Mouse (Mus musculus) spleen, adult 2 months (tissue): ENCODE data around the gene Sphk2.

Source experiments
- CTCF ChIP-seq: fragments of 200-500 bp; IDR thresholded peaks from 2 replicates; pipeline ENCODE4 v1.5.1; 2011; ENCODE audit warnings: mild to moderate bottlenecking, inconsistent platforms; ENCODE audit not compliant: insufficient read depth, insufficient read length, insufficient replicate concordance; ENCODE audit errors: extremely low read depth
- POLR2A ChIP-seq: fragments of 200-500 bp; IDR thresholded peaks from 2 replicates; pipeline ENCODE4 v1.6.1; 2011; ENCODE audit warnings: low read depth, low read length, inconsistent platforms

DNA sequence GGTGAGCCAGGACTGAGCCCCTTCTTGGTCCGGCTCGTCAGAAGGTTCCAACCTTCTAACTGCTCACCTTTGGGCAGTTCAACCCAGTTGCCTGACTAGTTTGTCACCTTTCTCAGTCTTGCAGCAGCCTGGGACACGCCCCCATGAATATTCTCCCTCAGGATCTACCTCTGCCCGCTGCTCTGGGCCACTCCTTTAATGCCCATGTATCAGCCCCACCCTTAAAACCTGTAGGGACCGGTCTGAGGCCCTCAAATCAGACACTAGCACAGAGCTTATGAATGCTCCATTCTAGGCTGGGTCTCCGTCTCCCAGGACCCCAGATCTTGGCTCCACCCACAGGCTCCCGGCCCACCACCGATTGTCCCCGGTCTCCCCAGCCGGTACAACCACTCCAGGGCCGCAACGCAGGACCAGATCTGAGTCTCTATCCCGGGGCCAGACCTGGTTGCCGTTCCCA is 3.1 kb downstream of the Sphk2 start:
- TF ChIP-seq POLR2A: no peak
- no peak for TF ChIP-seq CTCF
